Mouse (Mus musculus): ENCODE measurements around the gene Fahd1.

The Fahd1 gene

DNA sequence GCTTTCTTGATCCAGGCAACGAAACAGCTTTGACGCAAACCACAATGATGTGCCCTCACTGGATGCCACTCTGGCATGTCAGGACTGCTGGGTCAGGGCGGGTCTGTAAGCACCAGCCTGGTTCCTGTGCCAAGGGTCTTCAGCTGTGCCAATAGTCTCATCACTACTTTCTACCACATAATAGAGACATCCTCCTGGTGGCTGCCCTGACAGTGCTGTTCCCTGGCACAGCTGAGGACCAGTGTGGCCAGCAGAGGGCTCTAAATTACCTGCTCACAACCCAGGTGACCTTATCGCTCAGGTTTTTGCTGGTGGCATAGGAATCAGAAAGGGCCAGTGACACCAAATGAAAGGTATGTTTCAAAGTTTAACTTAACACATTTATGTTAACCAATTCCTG lies 9.0 kb downstream of the Fahd1 start:
- peak; percentile 53 for DNase-seq

DNA sequence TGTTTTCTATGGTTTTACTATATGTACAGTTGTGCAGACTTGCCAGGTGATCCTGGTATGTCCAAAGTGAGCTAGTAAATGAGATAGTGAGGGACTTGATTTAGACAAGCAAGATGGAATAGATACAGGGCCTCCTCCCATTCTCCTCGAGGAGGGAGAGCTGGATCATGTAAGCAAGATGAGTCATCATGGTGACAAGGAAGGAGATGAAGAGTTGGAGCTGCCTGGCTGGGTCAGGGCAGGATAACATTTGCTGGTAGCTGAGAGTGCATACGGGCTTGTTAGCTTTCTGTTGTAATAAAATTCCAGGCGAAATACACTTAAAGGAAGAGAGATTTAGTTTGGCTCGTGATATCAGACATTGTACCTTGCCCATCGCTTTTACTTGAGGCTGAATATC lies 9.8 kb downstream of the Fahd1 start:
- no peak for DNase-seq

DNA sequence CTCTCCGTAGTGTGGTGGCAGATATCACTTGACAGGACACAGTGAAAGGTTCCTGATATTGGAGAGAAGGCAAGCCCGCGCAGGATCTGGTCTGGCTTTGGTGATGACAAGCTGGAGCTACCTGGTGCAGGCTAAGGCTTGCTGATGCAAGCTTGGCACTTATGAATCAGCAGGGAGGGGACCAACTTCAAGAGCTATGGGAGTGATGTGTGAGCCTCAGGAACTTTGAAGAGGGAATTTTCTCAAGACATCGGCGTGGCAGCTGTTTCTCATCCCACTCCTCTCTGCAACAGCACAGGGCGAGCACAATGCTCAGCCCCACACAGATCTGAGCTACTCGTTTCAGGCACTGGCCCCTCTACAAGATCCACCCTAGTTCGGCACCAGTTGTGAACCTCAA lies 10.3 kb downstream of the Fahd1 start, which contains the start of gene Hagh:
Gene Hagh (plus strand): TSS at position 302 of the 400 bp plus-strand sequence.
- DNase-seq: no peak

DNA sequence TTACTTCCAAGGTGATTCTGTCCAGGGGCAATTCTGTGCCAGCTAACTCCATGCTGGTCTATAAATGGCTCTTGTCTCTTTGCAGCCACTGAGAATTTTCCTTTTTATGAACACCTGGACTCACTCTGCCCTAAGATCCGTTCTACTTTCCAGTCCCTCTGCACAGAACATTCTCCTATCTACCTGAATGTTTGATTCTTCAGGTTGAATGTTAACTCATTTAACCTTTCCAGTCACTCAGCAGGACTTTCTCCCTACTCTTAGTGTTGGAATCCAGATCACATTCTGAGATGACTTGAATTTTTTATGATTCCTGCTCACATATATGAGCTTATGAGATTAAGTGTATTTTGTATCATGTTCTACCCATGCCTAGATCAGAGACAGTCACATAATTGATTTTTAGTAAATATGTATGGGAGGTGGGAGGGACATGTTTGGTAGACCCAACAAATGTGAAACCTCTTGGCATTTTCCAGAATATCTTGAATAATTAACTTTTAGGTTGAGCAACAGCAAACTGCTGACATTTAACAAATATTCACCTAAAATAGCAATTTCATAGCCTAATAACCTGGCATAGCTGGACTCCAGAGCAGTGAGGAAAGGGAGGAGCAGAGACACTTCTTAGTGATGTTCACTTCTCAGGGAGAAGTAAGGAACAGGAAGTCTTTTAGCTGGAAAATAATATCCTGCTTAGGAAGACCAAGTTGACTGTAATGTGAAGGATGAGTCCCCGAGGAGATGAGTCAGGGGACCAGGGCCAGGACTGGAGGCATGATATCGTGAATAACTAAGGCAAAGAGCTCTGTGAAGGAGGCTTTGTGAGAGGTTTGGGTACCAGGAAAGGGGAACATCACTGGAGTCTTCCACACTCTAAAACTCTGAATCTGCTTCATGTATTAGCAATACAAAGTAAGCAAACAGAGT lies 28.5 kb downstream of the Fahd1 start:
- DNase-seq: no peak

DNA sequence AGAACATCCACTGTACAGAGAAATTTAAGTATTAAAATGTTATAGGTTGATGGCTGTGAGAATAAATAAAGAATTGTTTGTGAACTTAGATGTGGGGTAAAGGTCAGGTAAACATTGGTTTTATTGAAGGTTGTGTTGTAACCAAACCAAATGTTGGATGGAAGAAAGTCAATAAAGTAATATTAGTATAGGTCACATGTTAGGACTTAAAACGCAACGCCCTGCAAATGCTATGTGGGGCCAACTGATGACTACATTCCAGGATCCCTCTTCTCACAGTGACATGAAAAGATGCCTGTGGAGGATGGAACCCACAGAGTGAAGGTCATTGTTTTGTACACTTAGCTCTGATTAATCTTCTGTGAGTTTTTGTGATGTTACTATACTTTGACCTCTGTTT lies 30.7 kb downstream of the Fahd1 start:
- no peak for DNase-seq

DNA sequence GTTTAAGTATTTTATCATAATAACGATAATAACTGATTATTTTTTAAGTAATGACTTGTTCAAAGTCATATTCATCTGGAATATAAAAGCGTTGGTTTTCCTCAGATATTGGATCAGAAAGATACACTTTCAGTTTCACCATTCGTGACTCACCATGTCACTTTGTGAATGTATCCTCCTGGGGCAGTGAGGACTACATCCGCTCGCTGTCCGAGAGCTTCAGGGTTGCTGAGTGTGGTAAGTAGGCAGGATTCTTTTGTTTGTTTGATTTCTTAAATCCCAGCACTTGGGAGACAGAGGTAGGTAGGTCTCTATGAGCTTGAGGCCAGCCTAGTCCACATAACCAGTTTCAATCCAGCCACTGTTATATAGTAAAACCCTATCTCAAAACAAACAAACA lies 32.0 kb downstream of the Fahd1 start:
- DNase-seq: no peak

DNA sequence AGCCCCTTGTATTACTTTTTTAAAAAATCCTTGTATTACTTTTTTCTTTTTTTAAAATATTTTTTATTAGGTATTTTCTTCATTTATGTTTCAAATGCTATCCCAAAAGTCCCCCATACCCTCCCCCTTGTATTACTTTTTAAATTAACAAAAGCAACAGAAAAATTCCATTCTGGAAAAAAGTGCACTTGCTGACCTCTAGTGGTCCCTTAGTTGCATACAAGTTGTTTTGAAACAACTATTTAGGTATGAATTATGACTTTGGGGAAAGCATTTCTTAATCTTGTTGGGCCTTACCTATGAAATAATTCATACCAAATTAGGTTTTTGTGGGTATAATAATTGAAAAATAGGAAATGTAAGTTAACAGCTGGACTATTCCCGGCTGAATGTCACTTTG lies 32.7 kb downstream of the Fahd1 start:
- no peak for DNase-seq

DNA sequence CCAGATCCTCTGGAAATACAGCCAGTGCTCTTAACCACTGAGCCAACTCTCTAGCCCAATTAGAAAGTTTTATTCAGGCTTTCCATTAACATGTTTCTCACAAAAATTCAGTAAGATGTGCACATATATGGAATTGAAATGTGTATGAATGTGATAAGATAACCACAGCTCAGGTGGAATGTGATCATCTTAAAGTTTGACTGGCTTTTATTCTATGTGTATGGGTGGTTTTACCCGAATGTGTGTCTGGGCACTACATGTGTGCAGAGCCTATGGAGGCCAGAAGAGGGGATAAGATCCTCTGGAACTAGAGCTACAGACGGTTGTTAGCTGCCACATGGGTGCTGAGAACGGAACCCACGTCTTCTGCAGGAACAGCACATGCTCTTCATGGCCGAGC lies 34.9 kb downstream of the Fahd1 start:
- DNase-seq: no peak

DNA sequence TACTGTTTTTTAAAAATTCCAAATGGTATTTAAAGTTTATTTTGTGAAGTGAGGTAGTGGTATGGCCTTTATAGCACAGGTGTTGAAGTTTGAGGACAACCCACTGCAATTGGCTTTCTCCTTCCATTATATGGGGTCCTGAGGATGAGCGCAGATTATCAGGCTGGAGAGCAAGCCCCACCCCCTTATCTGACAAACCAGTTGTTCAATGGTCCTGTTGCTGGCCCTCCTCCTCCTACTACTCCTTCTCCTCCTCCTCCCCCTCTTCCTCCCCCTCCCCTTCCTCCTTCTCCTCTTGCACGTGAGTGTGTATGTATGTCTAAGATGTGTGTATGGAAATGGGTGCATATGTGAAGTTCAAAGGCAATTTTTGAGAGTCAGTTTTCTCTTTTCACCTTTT lies 37.9 kb downstream of the Fahd1 start:
- no peak for DNase-seq

DNA sequence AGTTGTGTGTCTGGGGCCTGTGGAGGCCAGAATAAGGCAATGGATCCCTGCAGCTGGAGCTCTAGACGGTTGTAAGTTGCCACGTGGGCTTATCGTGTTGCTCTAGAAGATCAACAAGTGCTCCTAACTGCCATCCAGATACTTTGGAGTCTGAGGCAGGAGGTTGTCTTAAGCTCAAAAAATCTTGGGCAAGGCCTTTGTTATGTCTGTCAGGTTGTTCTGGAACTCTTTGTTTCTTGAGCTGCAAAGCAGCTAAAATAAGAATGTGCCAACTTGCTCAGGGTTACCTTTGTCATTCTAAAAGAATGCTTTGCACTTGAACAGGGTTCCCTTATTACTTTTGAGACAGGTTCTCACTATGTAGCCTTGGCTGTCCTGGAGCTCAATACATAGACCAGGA lies 39.0 kb downstream of the Fahd1 start:
- DNase-seq: no peak

DNA sequence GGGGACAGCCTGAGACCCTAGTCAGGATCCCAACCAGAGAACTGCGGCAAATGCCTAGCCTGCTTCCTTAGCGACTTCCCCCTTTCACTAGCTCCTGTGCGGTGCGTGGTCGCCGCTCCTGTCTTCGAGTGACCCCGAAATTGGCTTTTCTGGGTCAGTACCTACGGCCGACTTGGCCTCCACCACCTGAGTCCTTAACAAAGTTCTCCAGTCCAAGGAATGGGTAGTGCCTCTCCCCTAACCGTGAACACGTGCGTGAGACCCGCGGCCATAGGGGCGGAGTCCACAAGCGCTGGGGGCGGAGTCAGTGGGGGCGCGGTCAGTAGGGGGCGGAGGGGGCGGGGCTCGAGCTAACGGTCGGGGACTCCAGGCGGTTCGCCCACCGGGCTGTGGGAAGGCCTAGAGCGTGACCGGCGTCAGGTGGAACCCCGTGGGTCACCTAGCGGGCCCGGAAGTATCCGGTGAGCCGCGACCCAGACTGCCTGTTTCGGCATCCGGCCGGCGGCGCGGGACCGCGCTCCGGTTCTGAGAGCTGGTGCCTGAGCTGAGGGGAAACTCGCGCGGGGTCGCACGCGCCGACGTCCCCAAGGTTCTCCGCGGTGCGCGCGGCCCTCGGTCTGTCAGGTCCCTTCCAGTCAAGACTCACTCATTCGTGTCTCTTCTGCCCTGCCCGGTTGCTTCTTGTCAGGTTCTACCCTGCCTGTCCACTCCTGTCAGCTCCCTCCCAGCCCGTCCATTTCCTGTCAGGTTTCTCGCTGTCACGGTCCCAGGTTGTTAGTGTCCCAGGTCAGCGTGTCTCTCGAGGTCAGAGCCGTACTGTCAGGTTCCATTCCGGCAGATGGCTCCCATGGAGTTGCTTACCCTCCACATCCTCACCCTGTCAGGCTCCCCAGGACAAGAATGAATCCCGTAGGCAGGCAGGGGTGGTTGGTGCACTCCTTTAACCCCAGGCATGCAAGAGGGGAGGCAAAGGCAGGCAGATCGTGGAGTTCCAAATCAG lies 45.9 kb downstream of the Fahd1 start, which contains the start of gene Meiob:
Gene Meiob (plus strand): TSS at position 338 of the 1,000 bp plus-strand sequence.
- peak; percentile 72 for DNase-seq

DNA sequence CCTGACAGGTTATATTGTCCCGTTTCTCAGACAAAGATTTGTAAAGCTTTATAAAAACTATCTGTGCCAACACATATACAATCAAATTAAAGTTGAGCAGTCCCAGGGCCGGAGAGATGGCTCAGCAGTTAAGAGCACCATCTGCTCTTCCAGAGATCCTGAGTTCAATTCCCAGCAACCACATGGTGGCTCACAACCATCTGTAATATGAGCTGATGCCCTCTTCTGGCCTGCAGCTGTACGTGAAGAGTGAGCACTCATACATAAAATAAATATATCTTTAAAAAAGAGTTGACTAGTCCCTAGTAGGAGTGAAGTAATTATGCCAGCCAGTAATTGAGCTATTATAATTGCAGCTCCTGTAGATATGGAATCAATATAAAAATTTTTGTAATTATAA lies 49.6 kb downstream of the Fahd1 start:
- DNase-seq: no peak

DNA sequence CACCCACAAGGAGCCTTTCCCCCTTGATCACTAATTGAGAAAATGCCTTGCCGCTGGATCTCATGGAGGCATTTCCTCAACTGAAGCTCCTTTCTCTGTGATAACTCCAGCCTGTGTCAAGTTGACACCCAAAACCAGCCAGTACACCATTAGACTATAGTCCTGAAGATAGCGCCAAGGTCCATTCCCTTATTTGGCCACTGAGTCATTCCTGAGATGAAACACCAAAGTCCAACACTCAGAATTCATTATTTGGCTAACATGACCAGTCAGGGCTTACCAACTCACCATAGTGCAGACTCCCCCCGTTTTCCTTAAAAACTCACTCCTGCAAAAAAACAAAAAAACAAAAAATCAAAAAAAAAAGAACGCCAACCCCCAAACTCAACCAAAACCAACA lies 50.7 kb downstream of the Fahd1 start:
- no peak for DNase-seq

All from thymus, postnatal 25 days (tissue).